Mouse (Mus musculus): ENCODE results near the gene Sorbs1. TPM values are rescaled to one million over a fixed set of nuclear protein-coding genes. Genes with fewer than 3 reads are reported as not detected.

Sorbs1 gene
- polyA plus RNA-seq, 1 experiment, result 2.2 TPM

DNA sequence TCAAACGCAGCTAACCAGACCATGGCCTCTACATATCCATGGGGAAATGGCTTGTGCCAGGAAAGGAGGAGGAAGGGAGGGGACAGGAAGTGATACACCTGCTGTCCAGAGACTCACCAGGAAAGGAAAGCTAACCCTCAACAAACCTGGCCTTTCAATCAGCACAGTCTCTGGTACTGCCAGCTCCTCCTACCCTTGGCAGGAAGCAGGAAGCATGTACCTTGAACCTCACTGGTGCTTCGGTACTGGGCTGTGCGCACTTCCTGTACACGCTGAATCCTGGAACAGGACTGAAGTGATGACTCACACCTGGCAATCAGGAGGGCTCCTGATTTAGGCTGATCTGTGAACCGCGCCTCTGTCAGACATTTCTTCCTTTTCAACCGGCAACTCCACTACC lies 206.0 kb downstream of the Sorbs1 start:
- Histone ChIP-seq H3K4me3 (ENCODE audit: insufficient read depth, low read length) (no peak overlapping the region), H3K4me1 (ENCODE audit: control insufficient read depth, insufficient read depth, low read length) (no peaks in the 10 kb centered on the region), H3K27ac (ENCODE audit: insufficient read depth, low read depth, low read length) (no peak overlapping the region)
- no peak for TF ChIP-seq POLR2A (IDR thresholded peaks at IDR 0.05; ENCODE audit: borderline replicate concordance, low read depth, low read length)
- no peak for TF ChIP-seq CTCF (IDR thresholded peaks at IDR 0.05; ENCODE audit: low read depth, low read length)

DNA sequence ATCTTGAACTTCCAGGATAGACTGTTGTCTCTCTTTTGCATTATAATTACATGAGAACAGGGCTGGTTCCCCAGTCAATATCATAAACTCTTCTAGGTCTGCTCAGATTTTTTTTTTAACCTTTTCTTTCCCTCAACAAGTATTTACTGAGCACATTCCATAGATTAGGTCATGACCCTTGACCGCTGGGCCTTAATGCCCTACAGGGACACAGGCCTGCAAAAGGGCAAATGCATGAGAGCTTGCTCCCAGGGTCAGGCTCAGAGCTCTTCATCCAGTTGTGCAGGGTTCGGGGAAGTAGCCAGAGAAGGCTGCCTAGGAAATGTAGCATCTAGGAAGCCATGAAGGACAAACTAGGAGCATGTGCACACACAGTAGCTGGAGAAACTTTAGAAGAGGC lies 206.9 kb downstream of the Sorbs1 start:
- Histone ChIP-seq H3K4me3 (ENCODE audit: insufficient read depth, low read length) (no peak overlapping the region), H3K27ac (ENCODE audit: insufficient read depth, low read depth, low read length) (no peak overlapping the region), H3K4me1 (ENCODE audit: control insufficient read depth, insufficient read depth, low read length) (no peaks in the 10 kb centered on the region)
- TF ChIP-seq CTCF (IDR thresholded peaks at IDR 0.05; ENCODE audit: low read depth, low read length) (no peak), POLR2A (IDR thresholded peaks at IDR 0.05; ENCODE audit: borderline replicate concordance, low read depth, low read length) (no peak)

DNA sequence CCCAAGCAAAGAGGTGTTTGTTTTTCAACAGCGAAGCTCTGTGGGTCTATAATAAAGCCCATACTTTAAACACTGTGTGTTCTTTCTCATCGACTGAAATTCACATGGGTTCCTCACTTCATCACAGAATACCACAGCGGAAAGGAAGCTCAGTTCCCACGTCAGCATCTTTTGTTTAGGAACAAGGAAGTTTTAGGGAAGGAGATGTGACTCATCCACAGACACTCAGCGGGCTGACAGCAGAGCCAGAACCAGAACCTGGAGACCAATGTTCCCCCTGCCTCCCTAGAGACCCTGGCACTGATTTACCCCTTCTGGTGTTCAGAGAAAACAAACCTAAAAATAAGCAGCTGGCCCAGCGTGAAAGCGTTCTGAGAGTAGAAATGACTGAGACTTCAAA lies 208.1 kb downstream of the Sorbs1 start:
- Histone ChIP-seq H3K27ac (ENCODE audit: insufficient read depth, low read depth, low read length) (no peak overlapping the region), H3K4me3 (ENCODE audit: insufficient read depth, low read length) (no peak overlapping the region), H3K4me1 (ENCODE audit: control insufficient read depth, insufficient read depth, low read length) (no peaks in the 10 kb centered on the region)
- TF ChIP-seq CTCF (IDR thresholded peaks at IDR 0.05; ENCODE audit: low read depth, low read length) (no peak), POLR2A (IDR thresholded peaks at IDR 0.05; ENCODE audit: borderline replicate concordance, low read depth, low read length) (no peak)

DNA sequence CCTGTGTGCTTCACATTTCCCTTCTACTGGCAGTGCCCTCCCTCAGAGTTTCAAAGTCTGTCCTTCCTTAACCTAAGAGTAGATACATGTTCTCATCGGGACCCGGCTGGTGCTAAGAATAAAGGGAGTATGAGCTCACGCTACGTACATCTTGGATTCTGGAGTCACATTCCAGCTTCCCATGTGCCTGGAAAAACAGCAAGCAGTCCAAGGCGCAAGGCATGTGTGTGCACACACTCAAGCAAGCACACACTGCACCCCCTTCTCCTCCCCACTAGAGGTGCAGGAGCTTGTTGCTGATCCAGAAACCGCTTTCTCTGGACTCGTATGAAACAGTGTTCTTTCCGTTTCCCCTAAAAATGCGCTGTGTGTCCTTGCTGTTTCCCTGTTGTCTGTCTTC lies 210.7 kb downstream of the Sorbs1 start:
- no peak overlapping the region for H3K27ac ChIP-seq (ENCODE audit: insufficient read depth, low read depth, low read length)
- TF ChIP-seq POLR2A (IDR thresholded peaks at IDR 0.05; ENCODE audit: borderline replicate concordance, low read depth, low read length), result no peak
- no peak for TF ChIP-seq CTCF (IDR thresholded peaks at IDR 0.05; ENCODE audit: low read depth, low read length)
- H3K4me3 ChIP-seq (ENCODE audit: insufficient read depth, low read length), result no peak overlapping the region
- H3K4me1 ChIP-seq (ENCODE audit: control insufficient read depth, insufficient read depth, low read length), result no peaks in the 10 kb centered on the region

DNA sequence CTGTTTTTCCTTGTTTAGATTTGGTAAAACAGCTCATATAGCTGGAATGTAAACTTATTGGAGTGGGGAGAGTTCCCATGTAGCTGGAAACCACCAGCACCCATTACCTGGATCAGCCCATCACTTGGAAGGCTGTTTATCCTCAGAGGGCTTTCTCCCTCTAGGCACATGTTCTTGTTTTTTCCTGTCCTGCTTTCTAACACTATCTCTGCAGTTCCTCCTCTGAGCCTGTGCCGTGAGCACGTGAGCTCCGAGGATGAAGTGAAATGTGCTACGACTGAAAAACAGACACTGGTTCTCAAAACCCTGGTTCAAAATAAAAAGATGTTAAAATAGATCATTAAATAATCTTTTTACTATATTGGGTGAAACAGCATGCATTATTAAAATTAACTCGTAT lies 211.1 kb downstream of the Sorbs1 start:
- Histone ChIP-seq H3K4me3 (ENCODE audit: insufficient read depth, low read length) (no peak overlapping the region), H3K4me1 (ENCODE audit: control insufficient read depth, insufficient read depth, low read length) (no peaks in the 10 kb centered on the region), H3K27ac (ENCODE audit: insufficient read depth, low read depth, low read length) (no peak overlapping the region)
- TF ChIP-seq CTCF (IDR thresholded peaks at IDR 0.05; ENCODE audit: low read depth, low read length) (no peak), POLR2A (IDR thresholded peaks at IDR 0.05; ENCODE audit: borderline replicate concordance, low read depth, low read length) (no peak)

DNA sequence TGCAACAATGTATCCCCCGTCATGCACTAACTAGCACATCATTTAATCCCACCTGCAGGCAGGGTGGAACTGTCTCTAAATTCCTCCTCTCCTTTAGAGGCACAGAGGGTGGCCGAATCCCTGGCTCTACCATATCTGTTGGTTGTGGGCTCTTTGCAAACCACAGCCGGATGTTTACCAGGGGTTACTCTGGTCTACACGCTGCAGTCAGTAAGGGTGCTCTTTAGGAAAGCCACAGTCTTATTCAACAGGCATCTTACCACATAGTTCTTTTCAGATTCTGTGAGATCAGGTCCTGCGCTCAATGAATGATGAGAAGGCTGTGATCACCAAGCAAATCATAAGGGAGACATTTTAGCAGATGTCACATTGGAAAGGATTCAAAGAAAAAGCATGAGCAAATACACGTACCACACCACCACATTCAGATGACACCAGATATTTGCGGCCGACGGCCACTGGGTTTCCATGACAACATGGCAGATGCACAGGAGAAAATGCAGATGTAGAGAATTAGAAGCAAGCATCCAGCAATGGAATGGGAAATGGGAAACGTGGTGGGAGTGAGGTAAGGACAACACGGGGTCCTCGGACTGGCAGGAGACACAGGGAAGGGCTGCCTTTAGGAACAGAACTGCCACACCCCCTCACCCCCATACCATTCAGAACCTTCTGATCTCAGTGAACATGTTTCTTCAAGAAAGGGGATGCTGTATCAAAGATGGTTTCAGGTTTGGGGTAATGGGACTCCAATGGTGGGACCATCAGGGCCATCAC lies 213.4 kb downstream of the Sorbs1 start:
- Histone ChIP-seq H3K4me3 (ENCODE audit: insufficient read depth, low read length) (no peak overlapping the region), H3K4me1 (ENCODE audit: control insufficient read depth, insufficient read depth, low read length) (no peaks in the 10 kb centered on the region), H3K27ac (ENCODE audit: insufficient read depth, low read depth, low read length) (no peak overlapping the region)
- TF ChIP-seq POLR2A (IDR thresholded peaks at IDR 0.05; ENCODE audit: borderline replicate concordance, low read depth, low read length) (no peak), CTCF (IDR thresholded peaks at IDR 0.05; ENCODE audit: low read depth, low read length) (no peak)

DNA sequence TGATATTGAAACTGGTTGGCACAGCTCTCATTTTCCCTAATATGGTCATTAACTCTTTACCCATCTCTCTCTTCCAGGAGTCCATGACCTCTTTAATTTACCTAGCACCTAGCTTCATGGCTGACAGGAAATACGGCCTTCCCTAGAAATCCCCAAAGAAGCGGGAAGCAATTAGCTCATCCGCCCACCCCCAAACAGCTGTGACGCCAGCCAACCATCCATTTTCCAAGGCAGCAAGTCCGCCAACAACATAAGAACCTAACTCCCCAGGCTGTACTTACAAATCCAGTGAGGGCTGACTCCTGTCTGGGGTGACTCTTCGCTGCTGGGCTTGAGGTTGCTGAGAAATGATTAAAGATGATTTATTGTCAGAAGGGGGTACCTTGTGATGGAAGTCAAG lies 214.4 kb downstream of the Sorbs1 start:
- TF ChIP-seq CTCF (IDR thresholded peaks at IDR 0.05; ENCODE audit: low read depth, low read length) (no peak), POLR2A (IDR thresholded peaks at IDR 0.05; ENCODE audit: borderline replicate concordance, low read depth, low read length) (no peak)
- H3K4me1 ChIP-seq (ENCODE audit: control insufficient read depth, insufficient read depth, low read length), result no peaks in the 10 kb centered on the region
- H3K4me3 ChIP-seq (ENCODE audit: insufficient read depth, low read length), result no peak overlapping the region
- no peak overlapping the region for H3K27ac ChIP-seq (ENCODE audit: insufficient read depth, low read depth, low read length)

DNA sequence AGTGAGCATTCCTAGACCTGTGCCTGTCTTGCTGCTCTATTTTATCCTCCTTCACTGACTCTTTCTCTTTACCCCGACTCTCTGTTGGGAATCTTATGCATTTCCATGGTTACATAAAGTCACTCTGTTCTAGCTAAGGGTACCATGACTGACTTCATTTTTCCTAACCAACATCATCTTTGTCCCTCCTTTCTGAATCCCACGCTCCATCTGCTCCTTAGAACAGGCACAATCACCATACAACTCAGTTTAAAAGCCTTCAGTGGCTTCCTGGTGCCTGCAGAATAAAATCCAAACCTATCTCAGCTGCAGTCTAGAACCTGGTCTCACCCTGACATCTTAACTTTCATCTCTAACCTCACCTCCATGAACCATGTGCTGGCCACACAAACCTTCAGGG lies 215.0 kb downstream of the Sorbs1 start:
- no peak overlapping the region for H3K27ac ChIP-seq (ENCODE audit: insufficient read depth, low read depth, low read length)
- H3K4me1 ChIP-seq (ENCODE audit: control insufficient read depth, insufficient read depth, low read length), result no peaks in the 10 kb centered on the region
- no peak overlapping the region for H3K4me3 ChIP-seq (ENCODE audit: insufficient read depth, low read length)

DNA sequence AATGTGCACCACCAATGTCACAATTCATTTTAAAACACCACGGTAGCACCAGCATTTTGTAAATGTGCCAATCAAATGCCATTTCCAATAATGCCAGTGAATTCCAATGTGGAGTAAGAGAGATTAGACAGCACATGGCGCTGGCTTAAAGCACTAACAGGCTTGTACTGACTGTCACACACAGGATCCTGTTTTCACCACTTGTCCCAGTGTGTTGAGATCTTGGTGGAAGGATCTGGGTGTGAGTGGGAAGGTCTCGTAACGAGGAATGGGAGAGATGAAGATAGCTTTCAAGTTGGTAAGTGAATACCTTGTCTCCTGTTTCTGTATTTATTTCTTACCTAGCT lies 215.8 kb downstream of the Sorbs1 start:
- TF ChIP-seq POLR2A (IDR thresholded peaks at IDR 0.05; ENCODE audit: borderline replicate concordance, low read depth, low read length) (no peak), CTCF (IDR thresholded peaks at IDR 0.05; ENCODE audit: low read depth, low read length) (no peak)
- Histone ChIP-seq H3K4me1 (ENCODE audit: control insufficient read depth, insufficient read depth, low read length) (no peaks in the 10 kb centered on the region), H3K27ac (ENCODE audit: insufficient read depth, low read depth, low read length) (no peak overlapping the region), H3K4me3 (ENCODE audit: insufficient read depth, low read length) (no peak overlapping the region)

More for the DNA sequence above, 215.0 kb downstream of the Sorbs1 start:
- TF ChIP-seq POLR2A (IDR thresholded peaks at IDR 0.05; ENCODE audit: borderline replicate concordance, low read depth, low read length), result no peak
- no peak for TF ChIP-seq CTCF (IDR thresholded peaks at IDR 0.05; ENCODE audit: low read depth, low read length)

DNA sequence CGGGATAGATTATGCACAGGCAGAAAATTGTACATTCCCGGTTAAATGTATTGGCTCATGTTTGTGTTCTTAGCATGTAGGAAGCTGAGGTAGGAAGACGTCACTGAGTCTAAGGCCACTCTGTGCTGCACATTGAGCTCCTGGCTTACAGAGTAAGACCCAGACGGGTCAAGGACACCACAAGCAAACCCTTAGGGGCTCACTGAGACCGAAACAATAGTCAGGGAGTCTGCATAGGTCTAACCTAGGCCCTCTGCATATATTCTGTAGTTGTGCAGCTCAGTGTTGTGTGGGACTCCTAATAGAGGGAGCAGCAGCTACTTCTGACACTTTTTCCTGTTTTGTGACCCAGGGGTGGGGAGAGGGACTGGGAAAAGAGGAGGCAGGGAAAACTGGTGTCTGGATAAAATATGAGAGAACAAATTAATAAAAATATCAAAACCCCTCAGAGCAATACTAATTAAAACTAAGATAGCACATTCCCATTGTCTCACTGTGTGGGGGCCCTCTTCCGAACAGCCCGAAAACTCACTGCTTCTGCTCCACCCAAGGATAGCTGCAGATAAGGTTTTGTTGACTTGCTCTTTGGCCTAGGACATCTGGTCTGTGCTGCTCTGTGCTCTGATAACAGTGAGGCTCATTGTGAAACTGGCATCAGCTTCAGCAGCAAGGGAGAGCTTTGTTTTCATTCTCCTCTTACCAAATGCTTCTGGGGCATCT lies 216.3 kb downstream of the Sorbs1 start:
- no peaks in the 10 kb centered on the region for H3K4me1 ChIP-seq (ENCODE audit: control insufficient read depth, insufficient read depth, low read length)
- no peak for TF ChIP-seq CTCF (IDR thresholded peaks at IDR 0.05; ENCODE audit: low read depth, low read length)
- no peak for TF ChIP-seq POLR2A (IDR thresholded peaks at IDR 0.05; ENCODE audit: borderline replicate concordance, low read depth, low read length)
- no peak overlapping the region for H3K27ac ChIP-seq (ENCODE audit: insufficient read depth, low read depth, low read length)
- no peak overlapping the region for H3K4me3 ChIP-seq (ENCODE audit: insufficient read depth, low read length)

Data from bone marrow macrophage, adult 2 months (primary cell).